8 mouse cellular contexts compared by ENCODE assay signal in the genomic region with DNA sequence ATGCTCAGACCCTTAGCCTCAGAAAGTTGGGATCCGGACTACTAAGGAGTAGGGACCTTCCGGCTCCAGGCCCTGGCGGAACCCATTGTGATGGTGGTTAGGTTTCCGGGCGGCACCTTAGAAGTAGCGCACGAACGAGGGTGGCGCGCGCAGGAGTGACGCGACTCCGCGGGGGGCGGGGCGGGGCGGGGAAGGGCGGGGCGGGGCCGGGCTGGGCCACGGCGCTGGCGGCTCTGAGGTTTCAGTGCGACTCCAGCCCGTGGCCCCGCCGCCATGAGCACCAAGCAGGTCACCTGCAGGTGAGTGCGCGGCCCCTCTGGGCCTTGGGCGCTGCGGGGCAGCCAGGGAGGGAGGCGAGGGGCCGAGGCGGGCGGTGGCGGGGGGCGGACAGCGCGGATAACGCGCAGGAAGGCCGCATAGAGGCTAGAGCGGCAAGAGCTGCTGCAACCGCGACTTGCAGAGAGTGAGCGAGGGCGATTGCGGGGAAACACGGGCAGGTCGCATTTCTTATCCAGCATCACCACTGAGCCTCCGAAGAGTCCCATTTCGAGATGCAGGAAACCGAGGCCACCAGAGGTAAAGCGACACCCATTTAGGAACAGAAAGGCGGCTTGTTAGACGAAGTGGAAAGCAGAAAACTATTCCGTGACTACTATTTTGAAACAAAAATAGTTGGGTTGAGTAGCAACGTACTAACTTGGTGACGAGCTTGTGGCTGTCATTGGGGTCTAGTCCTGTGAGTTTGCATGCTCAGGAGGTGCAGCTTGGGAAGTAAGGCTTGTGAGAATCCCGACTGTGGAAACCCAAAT. TPM values are rescaled to one million over a fixed set of nuclear protein-coding genes. Genes with fewer than 3 reads are reported as not detected.
DNase-seq lines count a peak whose midpoint lies in the region; ATAC-seq and TF ChIP-seq lines count a peak whose summit lies in the region.

A gene (plus strand): TSS at position 188 of the 809 bp plus-strand sequence.

- no peak for TF ChIP-seq CTCF in cerebellum, adult 2 months (IDR thresholded peaks at IDR 0.05; ENCODE audit: borderline replicate concordance, insufficient read depth, low read depth, low read length)
- no peak for TF ChIP-seq CTCF in layer of hippocampus, adult 2 months (conservative IDR thresholded peaks at IDR 0.05)
- no peak for TF ChIP-seq CTCF in thymus, adult 2 months (IDR thresholded peaks at IDR 0.05; ENCODE audit: borderline replicate concordance, control insufficient read depth, extremely low read depth, insufficient read depth, low read length, poor library complexity)

- TF ChIP-seq POLR2A in cerebellum, adult 2 months (IDR thresholded peaks at IDR 0.05; ENCODE audit: borderline replicate concordance, insufficient read depth, low read length), result peak; percentile 69
- TF ChIP-seq POLR2A in thymus, adult 2 months (IDR thresholded peaks at IDR 0.05; ENCODE audit: control insufficient read depth, extremely low read depth, insufficient read depth, low read length, poor library complexity), result peak; percentile 68; the same call in 1 of the 2 replicates

- no peak within 1 kb of the TSS for H3K27ac ChIP-seq in cerebellum, adult 2 months (ENCODE audit: insufficient read depth, low read length)
- H3K27ac ChIP-seq in layer of hippocampus, adult 2 months, result peak within 1 kb of the TSS; percentile 91
- peak within 1 kb of the TSS; percentile 65 for H3K27ac ChIP-seq in lung, embryonic 16.5 days (ENCODE audit: low read length)
- peak within 1 kb of the TSS; percentile 57; the same call in 1 of the 2 replicates for H3K27ac ChIP-seq in thymus, adult 2 months (ENCODE audit: control insufficient read depth, insufficient read depth, low read length)

- H3K9me3 ChIP-seq in lung, embryonic 16.5 days (ENCODE audit: control insufficient read depth, low read length), result no peaks in the 10 kb centered on the region

- WGBS in cerebellum, adult 2 months, result under 1% methylated on average over 60 of the region's 61 CpGs
- under 1% methylated on average over 42 of the region's 61 CpGs for WGBS in lung, embryonic 16.5 days
- WGBS in thymus, adult 2 months, result under 1% methylated on average over 60 of the region's 61 CpGs

- H3K4me2 ChIP-seq in lung, embryonic 16.5 days (ENCODE audit: low read depth, low read length), result peak within 1 kb of the TSS; percentile 72

- H3K36me3 ChIP-seq in lung, embryonic 16.5 days (ENCODE audit: control insufficient read depth, insufficient read depth, low read length), result no peaks in the 10 kb centered on the region
- H3K36me3 ChIP-seq in thymus, adult 2 months (ENCODE audit: control insufficient read depth, insufficient read depth, low read length), result no peaks in the 10 kb centered on the region

- H3K4me1 ChIP-seq in cerebellum, adult 2 months (ENCODE audit: control insufficient read depth, insufficient read depth, low read length), result peaks cover 16% of the 10 kb centered on the region
- peaks cover 3% of the 10 kb centered on the region; the same call in 1 of the 2 replicates for H3K4me1 ChIP-seq in lung, embryonic 16.5 days (replicated peaks; ENCODE audit: control insufficient read depth, insufficient read depth, low read length)
- peaks cover 8% of the 10 kb centered on the region for H3K4me1 ChIP-seq in thymus, adult 2 months (replicated peaks; ENCODE audit: control insufficient read depth, insufficient read depth, low read length)

- ATAC-seq in lung, embryonic 16.5 days (ENCODE audit: low read depth), result peak; percentile 96

- DNase-seq in MN1 (ENCODE audit: low spot score), result peak; percentile 90
- peak; percentile 83 to 88 for DNase-seq in cerebellum, adult 2 months
- DNase-seq in forelimb bud, embryonic 11.5 days (ENCODE audit: low read depth, low spot score), result peak; percentile 87
- peak; percentile 93 for DNase-seq in heart, postnatal 4 days
- peak; percentile 63 to 87 for DNase-seq in layer of hippocampus, adult 2 months (ENCODE audit: low spot score in 2 of 2)
- peak; percentile 55 for DNase-seq in ovary, adult 18-20 months (ENCODE audit: low spot score)
- peak; percentile 77 for DNase-seq in thymus, adult 2 months

- H3K4me3 ChIP-seq in cerebellum, adult 2 months (replicated peaks; ENCODE audit: insufficient read depth, low read depth, low read length), result peak within 1 kb of the TSS; percentile 88
- peak within 1 kb of the TSS; percentile 90 for H3K4me3 ChIP-seq in layer of hippocampus, adult 2 months
- H3K4me3 ChIP-seq in lung, embryonic 16.5 days (ENCODE audit: low read length), result peak within 1 kb of the TSS; percentile 85
- H3K4me3 ChIP-seq in thymus, adult 2 months (ENCODE audit: control insufficient read depth, insufficient read depth, low read length), result peak within 1 kb of the TSS; percentile 78

- H3K9ac ChIP-seq in lung, embryonic 16.5 days (ENCODE audit: low read length), result peak within 1 kb of the TSS; percentile 91

- no peaks in the 10 kb centered on the region for H3K27me3 ChIP-seq in cerebellum, adult 2 months (ENCODE audit: control insufficient read depth, insufficient read depth, low read length)
- H3K27me3 ChIP-seq in lung, embryonic 16.5 days (ENCODE audit: control insufficient read depth, insufficient read depth, low read depth, low read length), result no peaks in the 10 kb centered on the region
- H3K27me3 ChIP-seq in thymus, adult 2 months (ENCODE audit: control insufficient read depth, insufficient read depth, low read length), result no peaks in the 10 kb centered on the region

RNA-seq across cellular contexts. Expression of the gene that starts here (rescaled TPM):
- 34.7 and 37.7 TPM in 2 replicates for polyA plus RNA-seq in cerebellum, adult 2 months (2012; rRNA removed)
- 10 to 100 TPM; 26.1 to 26.8 TPM for total RNA-seq in heart, postnatal 4 days (2021)
- total RNA-seq in layer of hippocampus, adult 2 months (2021), result 10 to 100 TPM; 31.6 to 35.4 TPM
- 27.1 and 32.5 TPM in 2 replicates for polyA plus RNA-seq in lung, embryonic 16.5 days (2015; fragmentation: Nextera tagmentation; extraction: Ambion mirVana)
- 158 and 166 TPM in 2 replicates for polyA plus RNA-seq in thymus, adult 2 months (2012; rRNA removed)
